Mouse (Mus musculus) splenic B cell, adult 2 months (primary cell): ENCODE measurements at regions not wholly inside any gene's neighbourhood (a gene's known extent, or its start where the extent isn't known, plus 50 kb on each side); places are given as distances from the start of the nearest gene placed in this dataset.

ENCODE experiments used
- DNase-seq: peaks from one replicate; pipeline ENCODE4 v3.0.0-alpha.2; 2011; ENCODE audit warnings: low read depth, low spot score
- H3K27me3 ChIP-seq: 2 replicates; pipeline ENCODE4 v1.6.1; 2012; ENCODE audit warnings: mild to moderate bottlenecking, low read length, moderate library complexity, mixed read lengths; ENCODE audit not compliant: control insufficient read depth, poor library complexity, insufficient read depth, severe bottlenecking
- H3K36me3 ChIP-seq: 2 replicates; pipeline ENCODE4 v1.6.1; 2012; ENCODE audit warnings: mild to moderate bottlenecking, low read length, moderate library complexity, mixed read lengths; ENCODE audit not compliant: control insufficient read depth, poor library complexity, insufficient read depth, severe bottlenecking

- DNase-seq, result no peak
- no peaks in the 10 kb centered on the region for H3K27me3 ChIP-seq
- H3K36me3 ChIP-seq, result no peaks in the 10 kb centered on the region
Measured at GRCm38 (mm10) chr1:137636321-137636944, 539.1 kb downstream of the Ptprc start.

GRCm38 (mm10) chr1:137635781-137636180 is 539.7 kb downstream of the Ptprc start:
- H3K27me3 ChIP-seq, result no peaks in the 10 kb centered on the region
- DNase-seq, result no peak
- H3K36me3 ChIP-seq, result no peaks in the 10 kb centered on the region

- Histone ChIP-seq H3K27me3 (no peaks in the 10 kb centered on the region), H3K36me3 (no peaks in the 10 kb centered on the region)
- no peak for DNase-seq
Measured at GRCm38 (mm10) chr1:137631546-137631945, 544.0 kb downstream of the Ptprc start.

DNA sequence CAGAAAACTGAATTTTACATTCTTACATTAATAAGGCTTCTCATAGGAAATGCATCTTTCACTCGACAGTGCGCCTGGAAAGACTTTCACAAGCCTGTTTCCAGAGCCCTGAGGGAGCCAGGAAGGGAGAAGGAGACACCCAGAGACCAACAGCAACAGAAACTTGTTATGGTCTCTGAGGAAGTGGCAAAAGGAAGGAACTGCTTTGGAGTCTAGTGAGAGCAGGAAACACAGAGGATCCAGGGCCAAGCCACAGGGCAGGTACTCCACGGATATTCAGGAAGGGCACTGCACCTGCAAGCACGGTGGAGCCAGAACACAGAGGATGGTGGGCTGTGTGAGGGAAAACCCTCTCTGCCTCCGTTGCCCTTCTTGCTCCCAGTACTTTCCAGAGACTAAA is 554.8 kb downstream of the Ptprc start:
- no peaks in the 10 kb centered on the region for H3K27me3 ChIP-seq
- DNase-seq, result no peak
- H3K36me3 ChIP-seq, result no peaks in the 10 kb centered on the region

GRCm38 (mm10) chr1:137618231-137618630 is 557.3 kb downstream of the Ptprc start:
- Histone ChIP-seq H3K36me3 (no peaks in the 10 kb centered on the region), H3K27me3 (no peaks in the 10 kb centered on the region)
- no peak for DNase-seq

DNA sequence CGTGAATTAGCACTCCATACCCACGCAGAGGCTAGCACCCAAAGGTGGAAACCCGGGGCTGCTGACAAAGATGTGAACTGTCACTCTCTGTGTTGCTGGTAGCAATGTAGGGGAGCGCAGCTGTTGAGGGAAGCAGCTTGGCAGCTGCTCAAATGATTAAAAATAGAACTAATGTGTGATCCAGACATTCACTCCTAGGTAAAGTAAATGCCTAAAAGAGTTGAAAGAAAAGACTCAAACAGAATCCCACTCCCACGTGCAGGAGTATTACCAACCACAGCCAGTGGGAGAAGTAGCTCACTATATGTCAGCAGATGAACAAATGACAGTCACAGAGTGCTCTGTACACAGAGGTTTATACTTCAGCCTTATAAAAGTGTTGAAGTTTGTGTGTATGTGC is 558.0 kb downstream of the Ptprc start:
- Histone ChIP-seq H3K27me3 (no peaks in the 10 kb centered on the region), H3K36me3 (no peaks in the 10 kb centered on the region)
- no peak for DNase-seq

GRCm38 (mm10) chr1:137606716-137607115 is 568.8 kb downstream of the Ptprc start:
- H3K36me3 ChIP-seq, result no peaks in the 10 kb centered on the region
- DNase-seq, result no peak
- no peaks in the 10 kb centered on the region for H3K27me3 ChIP-seq

GRCm38 (mm10) chr1:137605890-137606663 is 569.4 kb downstream of the Ptprc start:
- no peaks in the 10 kb centered on the region for H3K36me3 ChIP-seq
- DNase-seq, result no peak
- H3K27me3 ChIP-seq, result no peaks in the 10 kb centered on the region

DNA sequence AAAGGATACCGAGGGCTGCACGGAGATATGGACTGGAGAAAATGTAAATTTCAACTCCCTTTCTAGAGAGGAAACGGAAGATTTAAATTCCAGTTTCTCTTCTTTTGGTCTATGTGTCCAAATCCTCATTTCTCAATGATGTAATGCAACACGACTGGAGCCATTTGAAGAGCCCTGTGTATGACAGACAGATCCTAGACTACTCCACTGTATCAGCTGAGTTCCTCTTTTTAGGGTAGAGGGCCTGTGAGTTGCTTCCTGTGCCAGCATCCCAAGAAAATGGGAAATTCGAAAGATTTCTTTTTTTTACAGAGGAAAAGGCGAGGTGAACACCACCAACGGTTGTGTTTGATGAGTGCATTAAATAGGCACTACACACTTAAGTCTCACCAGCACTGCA is 581.8 kb downstream of the Ptprc start:
- DNase-seq, result no peak
- Histone ChIP-seq H3K27me3 (no peaks in the 10 kb centered on the region), H3K36me3 (no peaks in the 10 kb centered on the region)

DNA sequence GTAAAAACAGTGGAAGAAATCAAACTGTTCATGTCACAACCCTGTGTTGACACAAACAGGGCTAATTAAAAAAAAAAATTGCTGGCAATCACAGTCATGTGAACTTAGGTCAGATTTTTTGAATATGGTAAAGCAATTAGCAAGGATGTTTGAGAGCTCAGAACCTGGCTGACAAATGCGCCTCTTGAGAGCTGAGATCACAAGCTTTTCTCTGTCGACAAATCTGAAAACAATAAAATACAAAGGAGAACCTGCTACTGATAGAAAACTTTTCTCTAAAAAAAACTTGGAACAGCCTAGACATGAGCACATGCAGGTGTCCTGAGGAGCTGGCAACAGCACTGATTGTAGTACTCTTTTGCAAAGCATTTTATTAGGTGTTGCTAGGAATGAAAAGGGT is 583.6 kb downstream of the Ptprc start:
- DNase-seq, result no peak
- Histone ChIP-seq H3K27me3 (no peaks in the 10 kb centered on the region), H3K36me3 (no peaks in the 10 kb centered on the region)

GRCm38 (mm10) chr1:137591295-137591694 is 584.2 kb downstream of the Ptprc start:
- DNase-seq, result no peak
- Histone ChIP-seq H3K36me3 (no peaks in the 10 kb centered on the region), H3K27me3 (no peaks in the 10 kb centered on the region)

DNA sequence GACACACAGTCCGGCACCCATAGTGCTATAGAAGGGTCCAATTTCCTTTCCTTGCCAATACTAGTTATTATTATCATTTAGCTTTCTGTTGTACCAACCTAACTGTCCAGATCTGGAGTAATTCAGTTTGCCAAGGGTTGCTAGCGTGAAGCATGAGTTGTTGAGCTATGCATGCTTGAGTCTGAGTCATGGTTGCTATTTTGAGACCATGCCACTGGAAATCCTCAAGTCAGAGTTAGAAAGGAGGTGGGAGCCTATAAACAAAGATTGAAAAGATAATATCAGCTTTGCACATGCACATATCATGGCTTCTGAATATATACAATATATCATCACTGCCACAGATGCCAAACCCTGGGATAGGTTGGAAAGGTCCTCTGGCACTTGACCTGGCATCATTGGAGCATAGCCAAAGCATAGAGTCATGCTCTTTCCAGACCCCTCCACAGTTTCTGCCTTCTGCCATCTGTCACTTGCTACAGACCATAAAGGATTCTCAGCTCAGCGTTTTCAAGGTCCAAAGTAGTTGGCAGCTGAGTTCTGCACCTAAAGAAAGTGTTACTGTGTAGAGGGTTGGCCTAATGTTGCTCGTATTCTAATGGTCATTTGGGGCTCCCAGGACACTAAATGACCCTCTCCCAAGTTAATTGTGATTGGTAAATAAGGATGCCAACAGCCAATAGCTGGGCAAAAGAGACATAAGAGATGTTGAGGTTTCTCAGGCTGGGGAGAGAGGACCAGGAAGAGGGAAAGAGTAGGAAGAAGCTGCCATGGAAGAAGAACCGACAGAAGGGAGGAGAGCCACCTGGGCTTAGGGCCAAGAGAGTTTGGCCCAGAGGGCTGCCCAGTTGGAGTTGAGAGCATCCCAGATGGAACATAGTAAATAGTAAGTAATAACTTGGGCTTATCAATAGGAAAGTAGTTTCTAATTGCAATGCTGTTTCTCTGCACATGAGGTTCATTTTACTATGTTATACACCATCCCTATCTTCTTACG is 586.9 kb downstream of the Ptprc start:
- no peaks in the 10 kb centered on the region for H3K36me3 ChIP-seq
- no peaks in the 10 kb centered on the region for H3K27me3 ChIP-seq
- DNase-seq, result no peak

GRCm38 (mm10) chr1:137587481-137588228 is 587.9 kb downstream of the Ptprc start:
- no peaks in the 10 kb centered on the region for H3K27me3 ChIP-seq
- DNase-seq, result no peak
- no peaks in the 10 kb centered on the region for H3K36me3 ChIP-seq

DNA sequence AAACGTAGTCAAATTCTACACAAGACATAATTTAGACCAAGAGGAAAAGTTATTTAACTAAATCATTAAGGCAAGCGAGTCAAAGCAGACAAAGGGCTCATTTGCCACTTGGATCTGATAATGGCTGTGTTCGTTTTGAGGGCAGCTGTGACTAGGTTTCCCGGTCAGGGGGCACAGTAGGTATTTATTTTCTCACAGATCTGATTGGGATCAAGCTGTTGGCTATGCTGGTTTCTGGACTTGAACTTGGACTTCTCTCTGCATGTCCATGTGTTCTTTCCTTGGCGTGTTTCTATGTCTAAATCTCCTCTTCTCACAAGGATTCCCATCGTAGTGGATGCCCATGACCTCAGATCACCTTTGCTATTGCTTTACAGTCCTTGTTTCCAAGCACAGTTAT is 590.8 kb downstream of the Ptprc start:
- Histone ChIP-seq H3K36me3 (no peaks in the 10 kb centered on the region), H3K27me3 (no peaks in the 10 kb centered on the region)
- DNase-seq, result no peak
